Mouse (Mus musculus): ENCODE results near the gene Gm36245.

GRCm38 (mm10) chr15:77588981-77589380 lies 10.1 kb upstream of the Gm36245 start:
- TF ChIP-seq CTCF (conservative IDR thresholded peaks at IDR 0.05; ENCODE audit: low read length) (no peak), POU5F1 (IDR thresholded peaks at IDR 0.05; ENCODE audit: borderline replicate concordance, low read length) (no peak)

Data from E14TG2a.4 (cell line).